Mouse (Mus musculus) yolk sac, embryonic 10.5 days (tissue): ENCODE results near the gene Exoc4.

ENCODE experiments used
- DNase-seq: peaks from one replicate; pipeline ENCODE4 v3.0.0-alpha.2; 2017; ENCODE audit warnings: low spot score

Exoc4 gene

GRCm38 (mm10) chr6:33310486-33310885, 61.6 kb downstream of the Exoc4 start:
- no peak for DNase-seq

GRCm38 (mm10) chr6:33322849-33323248, 74.0 kb downstream of the Exoc4 start:
- DNase-seq = no peak

DNA sequence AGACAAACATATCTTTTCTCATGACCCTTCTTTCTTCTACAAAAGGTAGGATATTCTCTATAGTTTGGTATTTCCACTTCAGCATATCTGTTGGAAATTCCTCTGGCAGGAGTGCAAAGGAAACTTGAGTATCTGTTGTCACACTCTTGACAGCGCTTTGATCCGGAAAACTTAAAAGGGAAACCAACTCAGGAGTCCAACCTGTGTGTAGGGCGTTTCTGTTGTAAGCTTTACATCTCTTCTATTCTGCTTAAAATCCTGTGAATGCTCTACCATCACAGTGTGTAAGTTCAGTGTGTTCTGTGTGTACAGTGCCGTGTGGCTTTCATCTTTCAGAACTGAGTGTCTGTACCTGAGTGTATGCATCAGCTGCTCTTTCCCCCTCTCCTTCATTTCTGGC, 74.5 kb downstream of the Exoc4 start:
- no peak for DNase-seq

DNA sequence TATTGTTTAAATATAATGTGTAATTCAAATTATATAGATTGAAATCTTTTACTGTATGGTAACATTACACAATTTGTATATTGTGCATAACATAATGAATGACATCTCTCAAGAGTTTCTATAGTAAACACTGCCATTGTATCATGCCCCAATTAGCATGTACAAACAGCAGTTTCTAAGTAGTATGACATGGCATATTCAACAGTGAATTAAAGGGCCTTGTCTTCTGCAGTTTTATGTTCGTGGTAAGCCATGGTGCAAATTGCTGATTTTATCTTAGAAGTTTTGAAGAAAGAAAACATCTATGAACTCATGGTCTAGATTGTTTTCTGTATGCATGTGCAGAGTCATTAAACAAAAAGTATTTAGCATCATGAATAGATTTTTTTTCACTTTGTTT, 79.4 kb downstream of the Exoc4 start:
- no peak for DNase-seq

- no peak for DNase-seq
These were observed 98.3 kb downstream of the Exoc4 start for GRCm38 (mm10) chr6:33347088-33347775.

- no peak for DNase-seq
These were observed 112.7 kb downstream of the Exoc4 start for GRCm38 (mm10) chr6:33361613-33362012.

- peak; percentile 11 for DNase-seq
These were observed 131.6 kb downstream of the Exoc4 start for GRCm38 (mm10) chr6:33380517-33380916.

DNA sequence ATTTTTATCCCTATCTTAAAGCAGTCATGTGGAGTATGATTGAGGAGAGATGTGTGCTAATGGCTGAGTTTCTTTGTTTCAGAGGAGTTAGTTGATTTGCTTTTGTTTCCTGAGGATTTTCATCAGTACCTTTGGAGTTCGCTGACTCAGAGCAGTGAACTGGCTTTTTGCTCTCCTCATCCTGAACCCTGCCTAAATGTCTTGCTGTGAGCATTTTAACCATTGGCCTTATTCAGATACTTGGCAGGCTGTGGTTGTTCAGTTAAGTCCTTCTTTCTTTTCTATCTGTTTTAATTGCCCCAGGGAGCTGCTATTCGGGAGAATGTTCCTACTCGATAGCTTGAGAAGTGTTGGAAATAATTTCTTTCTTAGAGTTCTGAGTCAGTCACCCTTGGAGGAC, 133.3 kb downstream of the Exoc4 start:
- DNase-seq = no peak

DNA sequence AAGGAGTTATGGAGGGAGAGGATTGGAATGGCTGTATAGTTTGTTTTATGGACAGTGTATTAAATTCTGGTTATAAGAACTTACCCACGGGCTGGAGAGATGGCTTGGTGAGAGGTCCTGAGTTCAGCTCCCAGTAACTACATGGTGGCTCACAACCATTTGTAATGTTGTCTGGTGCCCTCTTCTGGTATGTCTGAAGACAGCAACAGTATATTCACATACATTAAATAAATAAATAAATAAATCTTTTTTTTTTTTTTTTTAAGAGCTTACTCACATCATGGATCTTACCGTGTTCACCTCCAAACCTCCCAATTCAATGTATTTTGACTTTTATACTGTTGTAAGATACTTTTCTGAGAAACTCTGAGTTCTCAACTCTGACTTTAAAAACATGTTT, 143.1 kb downstream of the Exoc4 start:
- no peak for DNase-seq

GRCm38 (mm10) chr6:33399491-33399890, 150.6 kb downstream of the Exoc4 start:
- DNase-seq = no peak

- no peak for DNase-seq
These were observed 152.3 kb downstream of the Exoc4 start for GRCm38 (mm10) chr6:33401161-33401560.

- DNase-seq = no peak
These were observed 156.8 kb downstream of the Exoc4 start for GRCm38 (mm10) chr6:33405562-33406275.

GRCm38 (mm10) chr6:33409586-33409985, 160.7 kb downstream of the Exoc4 start:
- DNase-seq = no peak

GRCm38 (mm10) chr6:33425007-33425406, 176.1 kb downstream of the Exoc4 start:
- DNase-seq = no peak

DNA sequence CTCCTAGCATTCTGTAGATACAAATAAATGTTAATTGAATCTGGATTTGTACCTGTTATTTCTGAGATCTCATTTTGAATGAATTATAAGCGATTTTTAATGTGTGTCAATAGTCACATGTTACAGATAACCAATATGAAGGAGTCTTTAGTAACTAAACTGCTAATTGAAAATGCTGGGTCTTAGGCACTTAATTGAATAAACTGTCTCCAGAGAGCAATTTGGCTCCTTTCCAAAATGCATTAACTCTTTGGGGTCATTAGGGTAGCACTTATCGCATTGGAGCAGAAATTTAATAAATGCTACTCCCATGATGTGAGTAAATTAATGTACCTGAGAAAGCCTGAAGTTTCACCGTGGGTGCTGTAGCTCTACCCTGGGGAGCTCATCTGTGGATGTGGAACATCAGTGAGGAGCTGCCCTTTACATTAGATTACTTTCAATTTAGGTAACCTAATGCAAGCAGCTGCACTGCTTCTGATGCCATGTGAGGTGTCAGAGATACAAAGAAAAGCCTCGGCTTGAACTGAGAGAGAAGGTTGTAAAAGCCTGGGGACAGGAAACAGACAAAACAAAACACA, 182.4 kb downstream of the Exoc4 start:
- DNase-seq = no peak

DNA sequence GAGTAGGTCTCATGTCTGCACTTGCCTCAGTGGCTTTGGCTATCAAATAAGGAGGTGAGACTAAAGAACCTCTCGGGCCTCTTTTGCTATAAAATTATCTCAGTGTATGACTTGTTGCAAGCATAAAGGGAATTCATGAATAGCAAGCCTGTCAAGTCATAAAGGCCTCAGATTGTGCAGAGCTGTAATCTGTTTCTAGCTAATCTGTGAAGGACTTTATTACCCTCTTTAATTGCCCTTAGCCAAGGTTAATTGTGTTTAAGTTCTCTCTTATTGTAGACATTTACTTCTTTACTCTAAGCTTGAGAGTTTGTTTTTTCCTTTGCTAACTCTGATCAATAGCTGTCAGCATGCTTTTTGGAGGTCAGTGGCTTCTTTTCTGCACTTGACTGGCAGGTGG, 191.6 kb downstream of the Exoc4 start:
- no peak for DNase-seq

GRCm38 (mm10) chr6:33453810-33454209, 204.9 kb downstream of the Exoc4 start:
- DNase-seq = no peak

- no peak for DNase-seq
These were observed 205.5 kb downstream of the Exoc4 start for GRCm38 (mm10) chr6:33454354-33454753.

DNA sequence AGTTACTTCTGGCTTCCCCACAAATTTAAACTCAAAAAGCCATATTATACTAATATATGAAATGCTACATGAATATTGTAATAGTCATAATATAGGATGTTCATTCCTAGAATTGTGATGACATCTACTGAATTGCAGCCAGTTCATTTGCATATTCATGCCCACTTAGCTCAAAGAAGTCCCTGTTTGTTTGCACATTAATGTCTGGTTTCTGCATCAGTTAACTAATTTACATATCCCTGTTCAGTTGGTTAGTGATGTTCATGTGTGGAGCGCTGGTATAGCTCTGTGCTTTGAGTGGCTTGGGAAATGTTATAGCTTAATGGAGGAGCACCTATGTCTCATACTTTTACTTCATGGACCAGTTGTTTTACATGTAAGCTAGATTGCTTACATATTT, 206.4 kb downstream of the Exoc4 start:
- DNase-seq = no peak

GRCm38 (mm10) chr6:33464862-33465261, 216.0 kb downstream of the Exoc4 start:
- no peak for DNase-seq

DNA sequence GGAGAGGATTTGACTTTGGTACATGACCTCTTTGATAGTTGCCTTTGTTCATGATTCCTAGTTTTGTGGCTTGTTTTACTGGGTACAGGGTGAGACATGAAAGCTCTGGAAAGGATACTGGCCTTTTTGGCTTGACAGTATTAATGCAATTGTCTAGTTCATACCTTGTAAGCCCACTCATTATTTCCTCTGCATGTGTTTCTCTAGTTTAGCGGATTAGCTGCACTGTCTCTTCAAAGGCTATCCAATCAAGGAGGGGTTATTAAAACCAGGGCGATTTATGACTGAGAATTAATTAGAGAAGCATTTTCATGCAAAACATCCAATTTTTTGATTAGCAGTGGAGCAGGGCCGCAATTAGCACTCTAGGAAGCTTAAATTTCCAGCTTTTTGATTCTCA, 216.5 kb downstream of the Exoc4 start:
- no peak for DNase-seq

DNA sequence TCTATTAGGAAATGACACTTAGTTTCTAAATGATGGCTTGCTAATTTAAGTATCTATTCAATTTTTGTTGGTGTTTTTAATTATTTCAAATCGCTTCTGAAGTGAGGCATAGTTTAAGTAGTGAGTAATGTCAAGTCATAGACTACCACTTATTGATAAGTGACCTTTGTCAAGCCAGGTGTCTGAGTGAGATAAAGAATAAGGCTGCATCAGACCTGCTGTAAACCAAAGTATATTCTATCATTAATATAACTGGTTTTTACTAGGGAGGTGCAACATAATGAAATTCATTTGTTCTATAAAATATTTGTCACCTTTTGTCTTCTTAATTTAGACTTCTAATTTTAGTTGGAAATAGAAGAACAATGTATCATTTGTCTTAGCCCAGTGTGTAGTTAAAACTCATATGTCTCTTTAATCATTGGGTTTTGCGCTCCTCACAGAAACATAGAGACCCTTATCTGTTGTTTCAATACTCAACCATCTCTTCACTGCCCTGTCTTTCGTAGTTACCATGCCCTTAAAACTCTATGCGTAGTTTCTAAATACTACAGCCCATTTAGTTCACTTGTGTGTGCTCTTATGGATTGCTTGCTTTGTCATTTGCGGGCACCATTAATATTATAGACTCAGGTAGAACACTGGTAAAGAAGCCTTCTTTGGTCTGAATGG, 217.4 kb downstream of the Exoc4 start:
- no peak for DNase-seq

GRCm38 (mm10) chr6:33468480-33468879, 219.6 kb downstream of the Exoc4 start:
- DNase-seq = no peak
